Mouse (Mus musculus): ENCODE results near the gene Fstl3.
"Not testable (repeated sequence)": the region's sequence is repeated elsewhere in the genome, so short reads cannot be mapped to it uniquely, and the experiment has no call there.

The Fstl3 gene

DNA sequence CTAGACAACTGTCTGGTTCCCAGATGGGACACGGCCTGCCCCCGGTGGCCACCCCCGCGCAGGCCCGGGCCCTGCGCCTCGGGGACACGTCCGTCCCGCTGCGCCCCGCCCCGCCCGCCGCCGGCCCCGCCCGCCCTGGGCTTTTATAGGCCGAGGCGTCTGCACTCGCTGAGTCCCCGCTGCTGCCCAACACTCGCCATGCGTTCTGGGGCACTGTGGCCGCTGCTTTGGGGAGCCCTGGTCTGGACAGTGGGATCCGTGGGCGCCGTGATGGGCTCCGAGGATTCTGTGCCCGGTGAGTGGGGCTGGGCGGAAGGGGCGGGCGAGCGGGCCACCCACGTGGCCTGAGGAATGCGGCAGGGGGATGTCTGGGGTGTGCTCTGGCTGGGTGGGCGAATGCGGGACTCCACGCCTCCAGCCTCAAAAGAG lies at the start of gene Fstl3:
TSS of gene Fstl3 (plus strand) at position 170 of the 429 bp plus-strand sequence.
- DNase-seq (ENCODE audit: low spot score) = no peak

DNA sequence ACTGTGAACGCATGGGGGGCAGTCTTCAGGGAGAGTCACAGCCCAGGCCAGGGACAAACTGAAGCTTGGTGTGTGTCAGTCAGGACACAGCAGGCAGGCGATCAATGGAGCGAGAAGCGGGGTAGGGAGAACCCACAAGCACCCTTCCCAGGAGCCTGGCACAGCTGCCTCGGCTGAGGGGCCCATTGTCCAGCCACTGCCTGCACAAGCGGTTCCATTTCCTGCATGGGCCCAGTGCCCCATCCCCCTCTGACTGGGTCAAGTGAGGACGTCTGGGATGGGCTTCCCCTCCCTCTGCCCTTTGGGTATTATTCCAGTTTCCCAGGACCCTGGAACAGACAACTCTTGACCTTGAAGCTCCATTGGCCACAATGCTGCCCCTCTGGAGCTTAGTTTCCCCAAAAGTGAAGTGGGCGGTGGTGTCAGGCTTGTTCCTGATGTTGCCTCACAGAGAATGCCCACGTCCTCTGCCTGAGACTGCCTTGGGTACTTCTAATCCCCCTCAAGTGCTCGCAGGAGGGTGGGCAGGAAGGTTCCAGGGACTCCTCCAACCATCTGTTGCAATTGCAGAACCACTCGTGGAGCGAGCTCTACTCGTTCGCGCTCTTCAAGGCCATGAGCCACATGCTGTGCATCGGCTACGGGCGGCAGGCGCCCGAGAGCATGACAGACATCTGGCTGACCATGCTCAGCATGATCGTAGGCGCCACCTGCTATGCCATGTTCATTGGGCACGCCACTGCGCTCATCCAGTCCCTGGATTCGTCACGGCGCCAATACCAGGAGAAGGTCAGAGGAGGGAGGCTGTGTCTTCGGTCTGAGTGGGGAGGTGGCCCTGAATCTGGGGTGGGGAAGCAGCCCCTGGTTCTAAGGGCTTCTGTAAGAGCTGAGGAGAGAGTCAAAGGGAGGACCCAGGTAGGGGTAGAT lies 48.5 kb upstream of the Fstl3 start:
- no peak for DNase-seq (ENCODE audit: low spot score)

DNA sequence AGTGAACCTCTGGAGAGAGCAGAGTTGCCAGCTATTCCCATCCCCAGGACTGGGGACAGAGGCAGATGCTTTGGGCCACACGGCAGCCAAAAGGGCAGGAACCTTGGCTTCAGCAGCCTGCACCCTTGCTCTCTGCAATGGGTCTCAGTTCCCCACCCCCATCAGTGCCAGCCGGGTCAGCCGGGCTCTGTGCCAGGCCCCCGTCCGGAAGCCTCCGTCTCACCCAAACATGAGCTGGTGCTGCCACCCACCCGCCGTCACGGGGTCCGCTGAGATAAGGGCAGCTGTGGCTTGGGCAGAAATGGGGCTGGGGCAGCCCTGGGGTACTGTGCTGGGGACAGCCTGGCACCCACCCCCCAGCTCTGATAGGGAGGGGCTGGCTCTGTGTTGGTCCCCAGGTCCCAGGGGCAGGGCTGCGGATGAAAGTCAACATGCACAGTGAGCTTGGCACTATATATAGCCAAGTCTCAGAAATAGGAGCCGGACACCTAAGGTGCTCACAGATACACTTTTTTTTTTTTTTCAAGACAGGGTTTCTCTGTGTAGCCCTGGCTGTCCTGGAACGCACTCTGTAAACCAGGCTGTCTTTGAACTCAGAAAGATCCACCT lies 47.6 kb upstream of the Fstl3 start:
- no peak for DNase-seq (ENCODE audit: low spot score)

DNA sequence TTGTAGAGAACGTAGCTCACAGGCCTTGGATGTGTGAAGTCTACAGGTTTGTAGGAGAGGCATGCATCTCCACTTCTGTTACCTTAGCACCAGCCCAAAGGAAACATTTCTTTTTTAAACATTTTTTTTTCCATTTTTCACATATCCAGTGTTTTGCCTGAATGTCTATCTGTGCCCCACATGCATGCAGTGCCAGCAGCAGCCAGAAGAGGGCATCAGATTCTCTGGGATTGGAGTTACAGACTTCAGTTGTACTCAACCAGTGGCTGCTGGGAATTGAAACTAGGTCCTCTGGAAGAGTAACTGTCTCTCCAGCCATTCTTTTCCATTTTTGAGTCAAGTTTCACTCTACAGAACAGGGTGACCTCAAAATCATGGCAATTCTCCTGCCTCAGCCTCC lies 44.6 kb upstream of the Fstl3 start:
- no peak for DNase-seq (ENCODE audit: low spot score)

DNA sequence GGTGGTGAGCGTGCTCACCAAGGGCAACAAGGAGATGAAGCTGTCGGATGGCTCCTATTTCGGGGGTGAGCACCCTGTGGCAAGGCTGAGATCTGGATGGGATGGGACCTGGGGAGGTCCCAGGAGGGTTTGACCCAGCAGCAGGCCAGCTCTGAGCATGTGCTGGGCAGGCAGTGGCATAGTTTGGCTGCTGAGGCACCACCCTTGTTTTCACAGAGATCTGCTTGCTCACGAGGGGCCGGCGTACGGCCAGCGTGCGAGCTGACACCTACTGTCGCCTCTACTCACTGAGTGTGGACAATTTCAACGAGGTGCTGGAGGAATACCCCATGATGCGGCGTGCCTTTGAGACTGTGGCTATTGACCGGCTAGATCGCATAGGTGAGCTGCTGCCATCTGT lies 43.2 kb upstream of the Fstl3 start:
- DNase-seq (ENCODE audit: low spot score) = no peak

DNA sequence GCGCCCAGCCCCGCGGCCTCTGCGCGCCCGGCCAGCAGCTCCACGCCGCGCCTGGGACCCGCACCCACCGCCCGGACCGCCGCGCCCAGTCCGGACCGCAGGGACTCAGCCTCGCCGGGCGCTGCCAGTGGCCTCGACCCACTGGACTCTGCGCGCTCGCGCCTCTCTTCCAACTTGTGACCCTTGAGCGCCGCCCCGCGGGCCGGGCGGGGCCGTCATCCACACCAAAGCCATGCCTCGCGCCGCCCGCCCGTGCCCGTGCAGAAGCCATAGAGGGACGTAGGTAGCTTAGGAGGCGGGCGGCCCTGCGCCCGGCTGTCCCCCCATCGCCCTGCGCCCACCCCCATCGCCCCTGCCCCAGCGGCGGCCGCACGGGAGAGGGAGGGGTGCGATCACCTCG lies 41.7 kb upstream of the Fstl3 start:
- no peak for DNase-seq (ENCODE audit: low spot score)

DNA sequence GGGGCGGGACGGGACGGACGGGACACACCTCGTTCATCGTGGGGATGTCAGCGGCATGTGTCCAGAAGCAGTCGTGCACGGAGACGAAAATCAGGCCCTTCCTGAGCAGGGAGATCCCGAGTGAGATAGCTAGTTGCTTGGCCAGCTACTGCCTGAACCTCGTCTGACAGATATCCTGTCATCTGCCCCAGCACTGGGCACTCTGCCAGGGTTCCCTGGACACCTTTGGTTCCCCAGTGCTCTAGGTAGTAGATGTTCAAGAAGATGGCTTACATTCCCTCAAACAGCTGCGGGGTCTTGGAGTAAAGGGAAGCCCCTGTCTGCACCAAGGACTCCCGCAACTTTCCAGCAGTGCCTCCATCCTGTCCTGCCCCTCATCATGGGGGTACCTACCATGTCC lies 40.4 kb upstream of the Fstl3 start:
- DNase-seq (ENCODE audit: low spot score) = no peak

DNA sequence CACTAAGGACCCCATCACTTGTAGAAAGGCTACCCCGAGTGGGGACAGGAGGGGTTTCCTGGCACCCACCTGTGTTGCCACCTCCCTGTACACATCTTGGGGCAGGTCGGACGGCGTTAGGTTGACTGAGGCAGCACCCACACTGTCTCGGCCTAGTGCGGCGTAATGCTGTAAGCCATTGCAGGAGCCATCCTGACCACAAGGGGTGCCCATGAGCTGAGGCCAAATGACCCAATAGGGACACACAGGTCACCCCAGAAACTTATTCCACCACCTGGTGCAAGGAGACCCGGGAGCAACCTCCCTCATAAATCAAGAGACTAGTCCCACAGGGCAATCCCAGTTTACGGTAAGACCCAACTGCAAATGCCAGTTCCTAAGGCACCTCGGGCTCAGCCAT lies 38.8 kb upstream of the Fstl3 start:
- DNase-seq (ENCODE audit: low spot score) = no peak

DNA sequence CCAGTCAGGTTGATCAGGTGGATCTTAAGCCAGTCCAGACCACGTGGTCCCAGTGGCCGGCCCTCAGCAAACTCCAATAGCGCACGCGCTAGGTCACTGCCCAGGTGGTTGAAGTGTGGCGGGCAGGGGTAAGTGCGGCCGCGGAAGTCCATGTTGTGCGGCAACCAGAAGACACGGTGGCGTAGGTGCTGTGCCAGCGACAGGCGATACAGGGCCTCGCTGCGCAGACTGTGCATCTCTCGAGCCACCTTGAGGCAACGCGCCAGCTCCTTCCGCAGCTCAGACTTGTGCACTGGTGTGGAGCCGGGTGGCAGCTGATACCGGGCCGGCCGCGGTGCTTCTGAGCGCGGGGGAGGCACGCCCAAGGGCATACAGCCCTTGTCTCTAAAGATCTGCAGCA lies 37.8 kb upstream of the Fstl3 start:
- no peak for DNase-seq (ENCODE audit: low spot score)

DNA sequence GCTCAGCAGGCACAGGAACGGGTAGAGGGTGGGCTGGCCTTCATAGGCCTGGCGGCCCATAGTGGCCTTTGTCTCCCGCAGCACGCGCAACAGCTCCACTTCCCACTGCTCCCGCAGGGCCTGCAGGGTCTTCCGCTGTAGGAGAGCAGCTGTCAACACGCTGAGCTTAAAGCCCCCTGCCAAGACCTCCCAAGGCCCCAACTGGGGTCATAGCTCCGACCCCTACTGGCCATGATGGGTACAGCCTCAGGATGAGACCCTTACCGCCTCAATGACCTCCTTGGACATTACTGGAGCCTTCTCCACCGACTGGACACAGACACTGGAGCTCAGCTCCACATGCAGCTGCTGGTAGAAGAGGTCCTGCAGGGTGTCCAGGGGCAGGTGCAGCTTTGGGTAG lies 36.2 kb upstream of the Fstl3 start:
- no peak for DNase-seq (ENCODE audit: low spot score)

DNA sequence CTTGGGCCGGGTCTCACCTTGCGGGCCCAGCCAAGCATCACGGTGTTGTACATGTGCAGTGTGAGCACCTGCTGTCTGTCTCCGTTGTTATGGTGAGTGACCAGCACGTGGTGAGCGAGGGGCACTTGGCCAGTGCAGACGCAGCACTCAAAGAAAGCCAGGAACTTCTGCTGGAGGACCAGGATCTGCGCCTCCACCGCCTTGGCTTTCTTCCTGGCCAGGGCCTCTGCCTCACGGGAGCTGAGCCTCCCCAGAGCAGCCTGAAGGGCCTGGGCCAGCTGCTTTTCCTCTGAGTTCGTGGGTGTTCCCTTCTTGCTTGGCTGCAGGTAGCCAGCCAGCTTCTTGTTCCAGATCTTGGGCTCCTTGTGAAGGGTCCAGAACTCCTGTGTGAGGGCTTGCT lies 33.9 kb upstream of the Fstl3 start:
- DNase-seq (ENCODE audit: low spot score) = no peak

DNA sequence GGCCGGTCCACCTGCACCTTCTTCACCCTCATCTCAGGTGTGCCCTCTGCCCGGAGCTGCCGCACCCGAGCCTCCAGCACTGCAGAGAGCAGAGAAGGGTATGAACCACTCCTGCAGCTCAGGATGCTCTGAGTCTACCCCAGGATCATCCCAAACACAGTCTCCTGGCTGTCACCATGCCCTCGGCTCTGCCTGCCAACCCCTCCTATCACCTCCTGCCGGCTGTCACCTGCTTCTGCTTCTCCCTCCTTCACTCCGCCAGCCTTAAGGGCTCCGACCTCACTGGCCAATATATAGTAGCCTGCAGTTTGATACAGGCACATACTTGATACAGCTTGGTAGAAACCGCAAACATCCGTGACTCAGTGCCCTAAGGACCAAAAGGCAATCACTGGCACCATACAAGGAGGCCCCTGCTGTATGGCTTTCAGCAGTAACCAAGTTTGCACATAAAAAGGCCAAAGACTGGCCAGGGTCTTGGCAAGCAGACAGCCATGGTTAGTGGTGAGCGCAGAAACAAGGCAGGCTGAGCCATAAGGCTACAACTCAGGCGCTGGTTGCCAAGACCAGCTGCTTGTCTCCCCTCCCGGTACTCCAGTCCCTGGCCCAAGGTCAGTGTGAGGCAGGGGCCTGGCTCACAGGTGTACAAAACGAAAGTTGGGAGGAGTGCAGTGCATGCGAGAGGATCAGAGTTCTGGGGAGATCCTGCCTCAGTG lies 33.3 kb upstream of the Fstl3 start:
- DNase-seq (ENCODE audit: low spot score) = no peak

DNA sequence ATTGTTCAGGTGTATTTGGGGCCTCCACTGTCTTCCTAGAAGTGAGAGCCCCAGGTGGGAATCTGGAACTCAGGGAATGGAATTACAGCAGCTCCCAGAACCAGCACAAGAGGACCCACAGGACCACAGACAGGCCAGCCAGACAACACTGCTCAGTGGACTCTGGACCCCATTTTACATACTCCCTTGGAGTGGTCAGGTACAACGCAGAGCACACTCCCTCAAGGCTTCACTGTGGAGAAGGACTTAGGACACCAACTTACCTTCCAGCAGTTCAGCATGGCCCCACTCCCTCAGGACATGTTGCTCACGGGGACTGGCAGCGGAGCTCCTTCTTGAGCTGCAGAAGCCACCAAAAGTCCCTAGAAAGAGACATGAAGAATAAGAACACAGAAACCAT lies 31.7 kb upstream of the Fstl3 start:
- no peak for DNase-seq (ENCODE audit: low spot score)

DNA sequence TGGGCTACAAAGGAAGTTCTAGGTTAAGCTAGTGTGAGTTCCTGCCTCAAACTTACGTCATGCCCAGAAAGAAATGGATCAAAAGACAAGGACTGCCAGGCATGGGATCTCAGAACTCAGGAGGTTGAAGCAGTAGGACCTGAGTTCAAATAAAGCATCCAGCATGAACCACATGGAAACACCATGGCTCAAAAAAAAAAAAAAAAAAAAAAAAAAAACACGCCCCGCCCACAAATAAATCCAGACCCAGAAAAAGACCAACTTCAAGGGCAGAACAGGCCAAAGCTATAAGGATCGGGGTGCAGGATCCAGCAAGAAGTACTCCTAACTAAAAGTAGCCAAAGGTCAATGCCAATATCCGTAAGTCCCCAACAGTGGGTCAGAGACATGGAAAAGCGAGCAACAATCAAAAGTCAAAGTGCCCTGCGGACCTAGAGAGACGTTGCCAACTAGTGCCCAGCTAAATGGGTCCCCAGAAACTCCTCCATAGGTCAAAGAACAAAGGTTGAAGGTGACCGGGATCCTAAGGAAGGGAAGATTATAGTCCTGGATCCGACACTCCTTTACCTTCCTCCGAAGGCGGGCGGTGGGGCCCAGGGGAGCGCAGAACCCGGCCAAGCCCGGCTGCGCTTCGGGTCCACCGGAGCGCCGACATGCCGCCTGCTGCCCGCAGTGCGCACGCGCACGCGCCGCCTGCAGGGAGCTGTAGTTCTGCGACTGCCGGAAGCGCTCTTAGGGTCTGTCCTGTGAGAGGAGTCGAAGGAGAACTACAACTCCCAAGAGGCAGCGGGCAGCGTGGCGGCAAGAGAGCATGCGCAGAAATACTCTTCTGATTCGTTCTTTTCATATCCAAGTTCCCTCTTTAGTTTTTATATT lies 30.9 kb upstream of the Fstl3 start, which contains the start of gene Polrmt:
TSS of gene Polrmt (minus strand) at position 684 of the 876 bp plus-strand sequence.
- peak; percentile 90 for DNase-seq (ENCODE audit: low spot score)

DNA sequence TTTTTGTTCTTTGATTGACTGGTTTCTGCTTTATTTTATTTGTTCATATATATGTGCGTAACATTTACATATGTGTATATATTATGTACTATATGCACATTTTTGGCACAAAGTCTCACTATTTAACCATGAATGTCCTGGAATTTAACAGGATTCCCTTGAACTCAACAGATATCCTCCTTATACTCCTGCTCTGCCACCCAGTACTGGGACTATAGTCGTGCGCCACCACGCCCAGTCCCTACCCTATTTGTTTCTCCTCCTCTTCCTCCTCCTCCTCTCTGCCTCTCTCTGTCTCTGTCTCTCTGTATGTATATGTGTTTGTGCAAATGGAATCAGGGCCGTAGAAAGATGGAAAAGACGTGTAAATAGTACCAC lies 30.3 kb upstream of the Fstl3 start:
- DNase-seq (ENCODE audit: low spot score) = no peak

DNA sequence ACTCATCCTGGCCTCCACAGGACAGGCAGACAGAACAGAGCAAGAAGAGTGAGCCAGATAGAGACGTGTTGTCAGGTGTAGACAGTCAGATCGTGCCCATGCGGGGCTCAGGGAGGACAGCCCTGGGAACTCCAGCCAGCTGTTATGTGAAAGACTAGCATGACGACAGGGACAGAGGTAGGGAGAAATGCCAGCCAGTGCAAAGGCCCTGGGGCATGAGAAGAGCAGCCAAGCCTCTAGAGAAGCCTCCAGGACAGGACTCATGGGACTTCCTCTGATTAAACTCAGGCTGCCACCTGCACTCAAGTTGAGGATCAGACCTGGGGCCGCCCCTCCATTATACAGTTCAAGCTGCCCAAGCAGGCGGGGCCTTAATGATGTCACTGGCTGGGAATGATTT lies 28.6 kb upstream of the Fstl3 start:
- DNase-seq (ENCODE audit: low spot score) = no peak

DNA sequence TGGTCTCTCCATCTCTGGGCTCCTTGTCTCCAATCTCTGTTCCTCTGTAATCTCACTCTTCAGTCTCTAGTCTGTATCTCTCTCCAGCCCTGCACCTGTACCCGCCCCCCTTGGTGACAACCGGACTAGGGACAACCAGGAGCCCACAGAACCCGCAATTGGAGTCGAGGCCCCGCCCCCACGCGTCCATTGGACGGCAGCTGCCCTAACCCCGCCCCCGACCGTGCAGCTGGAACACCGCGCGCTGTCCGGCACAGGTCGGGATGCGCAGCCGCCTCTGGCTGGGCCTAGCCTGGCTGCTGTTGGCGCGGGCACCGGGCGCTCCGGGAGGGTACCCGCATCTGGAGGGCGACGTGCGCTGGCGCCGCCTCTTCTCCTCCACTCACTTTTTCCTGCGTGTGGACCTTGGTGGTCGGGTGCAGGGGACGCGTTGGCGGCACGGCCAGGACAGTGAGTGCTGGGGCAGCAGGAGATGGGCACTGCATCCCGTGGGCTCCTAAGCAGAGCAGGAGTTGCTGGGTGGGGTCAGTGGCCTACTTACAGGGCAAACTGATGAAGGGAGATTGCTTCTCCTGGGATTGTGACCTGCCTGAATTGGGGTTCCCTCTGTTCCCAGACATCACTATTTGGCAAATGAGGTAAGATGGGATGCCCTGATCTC lies 22.1 kb upstream of the Fstl3 start, which contains the start of gene Fgf22:
TSS of gene Fgf22 (plus strand) at position 221 of the 661 bp plus-strand sequence.
- DNase-seq (ENCODE audit: low spot score) = no peak

DNA sequence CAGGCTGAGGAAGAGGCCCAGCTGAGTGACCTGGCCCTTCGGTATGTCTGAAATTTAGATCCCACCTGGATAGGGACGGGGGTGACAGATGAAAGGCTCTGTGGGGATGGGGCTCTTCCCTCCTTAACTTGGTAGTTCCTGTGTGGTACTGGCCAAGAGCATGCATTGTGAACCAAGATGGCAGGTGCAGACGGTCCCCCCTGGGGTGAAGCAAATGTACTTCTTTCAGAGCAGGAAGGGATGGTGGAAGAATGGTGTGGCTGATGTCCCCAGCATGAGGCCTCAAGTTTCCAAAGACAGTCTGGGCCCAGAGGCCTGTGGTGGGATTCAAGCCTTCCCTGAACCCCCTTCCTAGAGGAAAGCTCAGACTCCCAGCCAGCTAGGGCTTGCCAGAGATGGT lies 21.2 kb upstream of the Fstl3 start:
- DNase-seq (ENCODE audit: low spot score) = no peak

DNA sequence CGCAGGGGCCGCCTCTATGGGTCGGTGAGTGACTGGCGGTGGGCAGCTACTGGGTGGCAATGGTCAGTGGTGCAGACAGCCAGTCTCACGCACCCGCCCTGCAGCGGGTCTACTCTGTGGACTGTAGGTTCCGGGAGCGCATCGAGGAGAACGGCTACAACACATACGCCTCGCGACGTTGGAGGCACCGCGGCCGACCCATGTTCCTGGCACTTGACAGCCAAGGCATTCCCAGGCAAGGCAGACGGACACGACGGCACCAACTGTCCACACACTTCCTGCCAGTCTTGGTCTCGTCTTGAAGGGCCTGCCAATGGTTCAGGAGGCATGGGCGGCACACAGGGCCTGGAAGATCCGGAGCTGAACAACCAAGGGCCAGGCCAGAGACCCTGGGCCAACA lies 20.4 kb upstream of the Fstl3 start:
- no peak for DNase-seq (ENCODE audit: low spot score)

DNA sequence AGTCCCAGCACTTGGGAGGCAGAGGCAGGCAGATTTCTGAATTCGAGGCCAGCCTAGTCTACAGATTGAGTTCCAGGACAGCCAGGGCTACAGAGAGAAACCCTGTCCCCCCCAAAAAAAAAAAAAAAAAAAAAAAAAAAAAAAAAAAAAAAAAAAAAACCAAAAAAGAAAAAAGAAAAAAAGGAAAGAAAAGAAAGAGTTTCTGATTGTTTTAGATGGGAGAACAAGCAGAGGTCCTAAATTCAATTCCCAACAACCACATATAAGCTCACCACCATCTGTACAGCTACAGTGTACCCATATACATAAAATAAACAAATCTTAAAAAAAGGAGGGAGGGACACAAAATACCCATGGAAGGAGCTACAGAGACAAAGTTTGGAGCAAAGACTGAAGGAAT lies 17.4 kb upstream of the Fstl3 start:
- DNase-seq (ENCODE audit: low spot score) = not testable (repeated sequence)

DNA sequence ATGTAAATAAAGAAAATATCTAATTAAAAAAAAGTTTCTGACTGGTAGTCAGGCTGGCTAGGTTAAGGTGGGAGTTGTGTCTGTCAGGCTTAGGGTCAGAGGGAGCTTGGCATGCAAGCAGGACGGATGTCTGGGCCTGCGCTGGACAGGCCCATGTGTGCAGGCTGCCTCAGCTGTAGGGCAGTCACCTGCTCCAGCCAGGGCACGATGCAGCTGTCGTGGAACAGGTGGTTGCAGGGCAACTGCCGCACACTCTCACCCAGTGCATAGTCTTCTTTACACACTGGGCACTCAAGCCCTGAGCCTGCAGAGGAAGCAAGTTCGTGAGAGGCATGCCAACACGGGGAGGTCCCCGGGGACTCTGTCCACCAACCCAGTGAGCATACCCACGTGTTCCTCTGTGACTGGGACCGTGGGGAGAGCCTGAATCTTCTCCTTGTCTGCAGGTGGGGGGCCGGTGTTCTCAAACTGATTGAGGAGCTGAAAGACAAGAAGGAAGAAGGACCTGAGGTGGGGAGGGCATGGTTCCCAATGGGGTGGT lies 16.4 kb upstream of the Fstl3 start:
- no peak for DNase-seq (ENCODE audit: low spot score)
